In genomic region chr17:28100669-28101068, GRCm38 (mm10) we compare ENCODE assay signal across 15 mouse cellular contexts. TPM values are rescaled to one million over a fixed set of nuclear protein-coding genes. Genes with fewer than 3 reads are reported as not detected.
A peak's percentile ranks its signal among the peaks of the same experiment; 100 is the strongest.
DNase-seq lines count a peak whose midpoint lies in the region; ATAC-seq and TF ChIP-seq lines count a peak whose summit lies in the region.
"Had no signal": no experiment of that assay in that cellular context is flagged by ENCODE, and none has a peak within 500 bp of the region (broad histone marks: within the 10 kb centered on the region; RNA-seq: fewer than 3 reads in every experiment).

No protein-coding gene starts in this region.

- no peak overlapping the region for H3K27ac ChIP-seq in intestine, postnatal 0 days (ENCODE audit: low read depth, low read length)
- H3K27ac ChIP-seq in intestine, embryonic 15.5 days, result no peak overlapping the region
- H3K27ac ChIP-seq in midbrain, embryonic 13.5 days, result peak overlapping the region; percentile 63
- H3K27ac ChIP-seq in midbrain, embryonic 11.5 days (ENCODE audit: low read depth, low read length), result no peak overlapping the region
- peak overlapping the region; percentile 77 for H3K27ac ChIP-seq in neural tube, embryonic 14.5 days (ENCODE audit: low read depth, low read length)
- H3K27ac ChIP-seq: left cerebral cortex, adult 2 months had no signal

- H3K36me3 ChIP-seq in intestine, postnatal 0 days (ENCODE audit: control insufficient read depth, insufficient read depth), result no peaks in the 10 kb centered on the region
- H3K36me3 ChIP-seq in intestine, embryonic 15.5 days, result no peaks in the 10 kb centered on the region
- H3K36me3 ChIP-seq in midbrain, embryonic 13.5 days, result no peaks in the 10 kb centered on the region
- H3K36me3 ChIP-seq in midbrain, embryonic 11.5 days (ENCODE audit: control insufficient read depth, insufficient read depth, low read length), result no peaks in the 10 kb centered on the region
- H3K36me3 ChIP-seq in neural tube, embryonic 14.5 days (ENCODE audit: control insufficient read depth, insufficient read depth, low read length), result no peaks in the 10 kb centered on the region

- TF ChIP-seq POLR2A in brain, embryonic 14.5 days (IDR thresholded peaks at IDR 0.05; ENCODE audit: borderline replicate concordance, extremely low read depth, insufficient read depth, insufficient read length, poor library complexity, severe bottlenecking), result no peak

- no peak overlapping the region for H3K4me3 ChIP-seq in intestine, postnatal 0 days (ENCODE audit: low read depth, low read length)
- no peak overlapping the region for H3K4me3 ChIP-seq in intestine, embryonic 15.5 days (replicated peaks)
- H3K4me3 ChIP-seq in midbrain, embryonic 13.5 days (replicated peaks), result no peak overlapping the region
- no peak overlapping the region for H3K4me3 ChIP-seq in midbrain, embryonic 11.5 days (ENCODE audit: low read depth, low read length)
- no peak overlapping the region for H3K4me3 ChIP-seq in neural tube, embryonic 14.5 days (ENCODE audit: low read depth, low read length)
- H3K4me3 ChIP-seq: erythroblast, embryonic 14.5 days; left cerebral cortex, adult 2 months had no signal

- TF ChIP-seq CTCF in intestine, postnatal 0 days (IDR thresholded peaks at IDR 0.05; ENCODE audit: low read depth), result peak; percentile 34
- TF ChIP-seq CTCF in brain, embryonic 14.5 days (IDR thresholded peaks at IDR 0.05; ENCODE audit: borderline replicate concordance, extremely low read depth, insufficient read depth, insufficient read length), result peak; percentile 7; the same call in 1 of the 2 replicates

- H3K9ac ChIP-seq in intestine, postnatal 0 days (ENCODE audit: low read depth, low read length), result no peak overlapping the region
- H3K9ac ChIP-seq in intestine, embryonic 15.5 days, result no peak overlapping the region
- H3K9ac ChIP-seq in midbrain, embryonic 13.5 days (replicated peaks), result no peak overlapping the region
- H3K9ac ChIP-seq in midbrain, embryonic 11.5 days (ENCODE audit: low read length), result no peak overlapping the region
- no peak overlapping the region for H3K9ac ChIP-seq in neural tube, embryonic 14.5 days (replicated peaks; ENCODE audit: low read depth, low read length)

- no peak overlapping the region for H3K4me2 ChIP-seq in intestine, postnatal 0 days (replicated peaks; ENCODE audit: low read depth)
- H3K4me2 ChIP-seq in intestine, embryonic 15.5 days (replicated peaks), result no peak overlapping the region
- no peak overlapping the region for H3K4me2 ChIP-seq in midbrain, embryonic 13.5 days (replicated peaks)
- no peak overlapping the region for H3K4me2 ChIP-seq in midbrain, embryonic 11.5 days
- no peak overlapping the region for H3K4me2 ChIP-seq in neural tube, embryonic 14.5 days (ENCODE audit: low read depth, low read length)

- no peak for ATAC-seq in intestine, postnatal 0 days
- no peak for ATAC-seq in intestine, embryonic 15.5 days
- no peak for ATAC-seq in midbrain, embryonic 13.5 days
- ATAC-seq in midbrain, embryonic 11.5 days (ENCODE audit: low FRiP score), result no peak
- no peak for ATAC-seq in neural tube, embryonic 14.5 days (ENCODE audit: low read depth)
- ATAC-seq in granulocyte monocyte progenitor cell, adult 5-6 weeks (replicated peaks; ENCODE audit: poor library complexity, severe bottlenecking), result no peak

- intact Hi-C loops in left cerebral cortex, postnatal 10 days (cut with DNase I), result no loop called here

- no peaks in the 10 kb centered on the region for H3K4me1 ChIP-seq in intestine, postnatal 0 days (replicated peaks; ENCODE audit: control insufficient read depth, insufficient read depth, low read length)
- 0 out of 2 replicates have a peak, but pooled peaks cover 4% of the 10 kb centered on the region for H3K4me1 ChIP-seq in intestine, embryonic 15.5 days (replicated peaks)
- peaks cover 15% of the 10 kb centered on the region for H3K4me1 ChIP-seq in midbrain, embryonic 13.5 days (replicated peaks)
- peaks cover 5% of the 10 kb centered on the region for H3K4me1 ChIP-seq in midbrain, embryonic 11.5 days (ENCODE audit: control insufficient read depth, insufficient read depth, low read length)
- H3K4me1 ChIP-seq in neural tube, embryonic 14.5 days (ENCODE audit: control insufficient read depth, insufficient read depth, low read length), result 0 out of 2 replicates have a peak, but pooled peaks cover 6% of the 10 kb centered on the region

- H3K9me3 ChIP-seq in intestine, postnatal 0 days (ENCODE audit: control insufficient read depth), result no peaks in the 10 kb centered on the region
- H3K9me3 ChIP-seq in intestine, embryonic 15.5 days, result no peaks in the 10 kb centered on the region
- H3K9me3 ChIP-seq in midbrain, embryonic 13.5 days, result no peaks in the 10 kb centered on the region
- H3K9me3 ChIP-seq in midbrain, embryonic 11.5 days (ENCODE audit: control insufficient read depth, low read length), result no peaks in the 10 kb centered on the region
- H3K9me3 ChIP-seq in neural tube, embryonic 14.5 days (ENCODE audit: control insufficient read depth, low read length), result no peaks in the 10 kb centered on the region

- H3K27me3 ChIP-seq in intestine, postnatal 0 days (replicated peaks; ENCODE audit: control insufficient read depth, insufficient read depth, low read length), result no peaks in the 10 kb centered on the region
- no peaks in the 10 kb centered on the region for H3K27me3 ChIP-seq in intestine, embryonic 15.5 days (replicated peaks)
- H3K27me3 ChIP-seq in midbrain, embryonic 13.5 days, result no peaks in the 10 kb centered on the region
- H3K27me3 ChIP-seq in midbrain, embryonic 11.5 days (ENCODE audit: control insufficient read depth, insufficient read depth, low read length), result no peaks in the 10 kb centered on the region
- H3K27me3 ChIP-seq in neural tube, embryonic 14.5 days (ENCODE audit: control insufficient read depth, insufficient read depth, low read length), result no peaks in the 10 kb centered on the region

- no peak for DNase-seq in midbrain, embryonic 11.5 days (ENCODE audit: low spot score, missing footprints)
- DNase-seq in brain, embryonic 14.5 days (ENCODE audit: low read depth), result no peak
- no peak for DNase-seq in left cerebral cortex, postnatal 10 days (ENCODE audit: extremely low spot score in 1 of 2, low spot score in 2 of 2)
- DNase-seq: cerebellum, adult 9-10 months; heart, adult 11 months; heart, postnatal 36 days; lung, postnatal 4 days had no signal

- WGBS in intestine, postnatal 0 days, result 88% methylated on average over 1 of the region's 1 CpGs
- WGBS in intestine, embryonic 15.5 days, result 91% methylated on average over 1 of the region's 1 CpGs
- WGBS in midbrain, embryonic 13.5 days, result 96% methylated on average over 1 of the region's 1 CpGs
- WGBS in midbrain, embryonic 11.5 days, result 88% methylated on average over 1 of the region's 1 CpGs
- WGBS in neural tube, embryonic 14.5 days, result 96% methylated on average over 1 of the region's 1 CpGs

RNA-seq across cellular contexts. Expression of gene Tcp11, which starts 20.2 kb away (rescaled TPM):
- polyA plus RNA-seq in intestine, postnatal 0 days (2015; fragmentation: Nextera tagmentation; extraction: Ambion mirVana), result 1.6 and 1.7 TPM in 2 replicates
- polyA plus RNA-seq in intestine, embryonic 15.5 days (2015; fragmentation: Nextera tagmentation; extraction: Ambion mirVana), result 1.2 and 1.6 TPM in 2 replicates
- polyA plus RNA-seq in midbrain, embryonic 13.5 days (2015; fragmentation: Nextera tagmentation; extraction: Ambion mirVana), result 1.6 and 2.0 TPM in 2 replicates
- polyA plus RNA-seq in midbrain, embryonic 11.5 days (2014; fragmentation: Nextera tagmentation; extraction: Ambion mirVana), result 0.70 and 1.0 TPM in 2 replicates
- polyA plus RNA-seq in brain, embryonic 14.5 days (2012; rRNA removed), result 2.4 and 2.8 TPM in 2 replicates
- polyA plus RNA-seq in neural tube, embryonic 14.5 days (2014; fragmentation: Nextera tagmentation; extraction: Ambion mirVana), result 0.79 and 1.7 TPM in 2 replicates
- 0.60 TPM in 1 of 2 replicates, not detected in the other for total RNA-seq in granulocyte monocyte progenitor cell, adult 5-6 weeks (2014; fragmentation: Nextera tagmentation)
- 2.1 and 2.4 TPM in 2 replicates for total RNA-seq in granulocyte monocyte progenitor cell, adult 5-6 weeks (2017)
- 1 to 10 TPM; 1.6 to 2.4 TPM for total RNA-seq in left cerebral cortex, postnatal 10 days (2021)
- total RNA-seq: heart, postnatal 36 days; liver, adult 2 months had no signal
- polyA plus RNA-seq: erythroblast, embryonic 14.5 days; liver, adult 2 months had no signal

RNA-seq across cellular contexts. Expression of gene Scube3, which starts 41.3 kb away (rescaled TPM):
- 0.57 and 0.60 TPM in 2 replicates for polyA plus RNA-seq in intestine, postnatal 0 days (2015; fragmentation: Nextera tagmentation; extraction: Ambion mirVana)
- polyA plus RNA-seq in intestine, embryonic 15.5 days (2015; fragmentation: Nextera tagmentation; extraction: Ambion mirVana), result 2.0 and 2.5 TPM in 2 replicates
- polyA plus RNA-seq in midbrain, embryonic 13.5 days (2015; fragmentation: Nextera tagmentation; extraction: Ambion mirVana), result 5.6 and 6.1 TPM in 2 replicates
- 10.1 and 10.2 TPM in 2 replicates for polyA plus RNA-seq in midbrain, embryonic 11.5 days (2014; fragmentation: Nextera tagmentation; extraction: Ambion mirVana)
- polyA plus RNA-seq in brain, embryonic 14.5 days (2012; rRNA removed), result 18.5 and 26.5 TPM in 2 replicates
- 4.7 and 6.3 TPM in 2 replicates for polyA plus RNA-seq in neural tube, embryonic 14.5 days (2014; fragmentation: Nextera tagmentation; extraction: Ambion mirVana)
- total RNA-seq in granulocyte monocyte progenitor cell, adult 5-6 weeks (2014; fragmentation: Nextera tagmentation), result not detected in 2 replicates
- not detected in 2 replicates for total RNA-seq in granulocyte monocyte progenitor cell, adult 5-6 weeks (2017)
- total RNA-seq in left cerebral cortex, postnatal 10 days (2021), result 1 to 10 TPM; 2.2 to 2.4 TPM
- total RNA-seq: liver, adult 2 months had no signal
- polyA plus RNA-seq: erythroblast, embryonic 14.5 days had no signal

Comparison
In these comparisons a context has a peak if more than half of its experiments do, and no peak if none do; other contexts are left out.
1. H3K27ac ChIP-seq: peak in midbrain, embryonic 13.5 days (single experiment) and neural tube, embryonic 14.5 days (single experiment); none in intestine, postnatal 0 days (single experiment), intestine, embryonic 15.5 days (single experiment) and midbrain, embryonic 11.5 days (single experiment).